Mouse (Mus musculus) cerebellum, adult 11 months (tissue): ENCODE results near the gene Gm20431.

Source experiments
- DNase-seq: peaks from one replicate; pipeline ENCODE4 v3.0.0; 2022

Gm20431 gene

GRCm38 (mm10) chr2:167688498-167689451 lies 27.5 kb upstream of the Gm20431 start, which contains the start of gene Cebpb:
TSS of gene Cebpb (plus strand) at chr2:167688915.
- DNase-seq: peak; percentile 62

GRCm38 (mm10) chr2:167688126-167688497 lies 26.8 kb upstream of the Gm20431 start:
- no peak for DNase-seq

GRCm38 (mm10) chr2:167687651-167688101 lies 26.4 kb upstream of the Gm20431 start:
- DNase-seq: no peak

- no peak for DNase-seq
These were observed 25.9 kb upstream of the Gm20431 start for GRCm38 (mm10) chr2:167687250-167687586.

- DNase-seq: no peak
These were observed 25.3 kb upstream of the Gm20431 start for GRCm38 (mm10) chr2:167686382-167687249.

GRCm38 (mm10) chr2:167685865-167686264 lies 24.6 kb upstream of the Gm20431 start:
- DNase-seq: no peak

GRCm38 (mm10) chr2:167685137-167685536 lies 23.8 kb upstream of the Gm20431 start:
- DNase-seq: peak; percentile 89

GRCm38 (mm10) chr2:167683721-167684120 lies 22.4 kb upstream of the Gm20431 start:
- no peak for DNase-seq

- DNase-seq: no peak
These were observed 19.4 kb upstream of the Gm20431 start for GRCm38 (mm10) chr2:167680657-167681056.

GRCm38 (mm10) chr2:167679902-167680430 lies 18.7 kb upstream of the Gm20431 start:
- peak; percentile 64 for DNase-seq

- no peak for DNase-seq
These were observed 17.3 kb upstream of the Gm20431 start for GRCm38 (mm10) chr2:167678600-167678999.

GRCm38 (mm10) chr2:167675120-167675909 lies 14.0 kb upstream of the Gm20431 start:
- no peak for DNase-seq

- DNase-seq: no peak
These were observed 11.0 kb upstream of the Gm20431 start for GRCm38 (mm10) chr2:167672212-167672685.

GRCm38 (mm10) chr2:167671101-167671633 lies 9.9 kb upstream of the Gm20431 start:
- no peak for DNase-seq

- no peak for DNase-seq
These were observed 8.1 kb upstream of the Gm20431 start for GRCm38 (mm10) chr2:167669398-167669797.

GRCm38 (mm10) chr2:167668426-167668825 lies 7.1 kb upstream of the Gm20431 start:
- DNase-seq: no peak

GRCm38 (mm10) chr2:167665972-167666713 lies 4.8 kb upstream of the Gm20431 start:
- no peak for DNase-seq

GRCm38 (mm10) chr2:167662713-167663112 lies 1.4 kb upstream of the Gm20431 start:
- DNase-seq: no peak

GRCm38 (mm10) chr2:167660611-167660971 lies 705 bp downstream of the Gm20431 start:
- DNase-seq: no peak

- DNase-seq: peak; percentile 43
These were observed 1.3 kb downstream of the Gm20431 start for GRCm38 (mm10) chr2:167659847-167660610.
